Mouse (Mus musculus) CH12.LX (cell line): ENCODE results near the gene Mob3c. TPM values are rescaled to one million over a fixed set of nuclear protein-coding genes. Genes with fewer than 3 reads are reported as not detected.

ENCODE experiments used
- DNase-seq: peaks from one replicate; pipeline ENCODE4 v3.0.0-alpha.2; 2013; ENCODE audit errors: extremely low read depth
- H3K27ac ChIP-seq: 2 replicates; pipeline ENCODE4 v1.5.1; 2012; ENCODE audit warnings: low read depth, mild to moderate bottlenecking, control low read depth, moderate library complexity; ENCODE audit not compliant: insufficient read depth
- H3K27me3 ChIP-seq: replicated peaks from 2 replicates; pipeline ENCODE3; 2012; ENCODE audit warnings: inconsistent platforms
- H3K36me3 ChIP-seq, 2 experiments: replicated peaks in 1 of 2; 2 replicates each; pipeline versions ENCODE3 to v1.6.1; 2012; ENCODE audit warnings: inconsistent platforms in 1 of 2, low read length in 1 of 2, mild to moderate bottlenecking in 1 of 2, mixed read lengths in 1 of 2, moderate library complexity in 1 of 2; ENCODE audit not compliant: control insufficient read depth in 1 of 2, insufficient read depth in 1 of 2
- H3K4me1 ChIP-seq, 2 experiments: 2 replicates each; pipeline ENCODE4 v1.6.1; 2012; ENCODE audit warnings: inconsistent platforms in 1 of 2, moderate library complexity in 1 of 2; ENCODE audit not compliant: insufficient read depth in 2 of 2, control insufficient read depth in 1 of 2
- H3K4me2 ChIP-seq: 2 replicates; pipeline ENCODE4 v1.6.1; 2012; ENCODE audit warnings: low read depth, mild to moderate bottlenecking, control low read depth; ENCODE audit not compliant: poor library complexity, insufficient read depth, severe bottlenecking
- H3K4me3 ChIP-seq, 3 experiments: fragments of 150-350 bp in 1 of 3; sonication (generic) in 1 of 3; replicated peaks in 1 of 3; 2 replicates each; pipeline versions ENCODE3 to v1.5.1; 2011 to 2012; ENCODE audit warnings: low read depth in 2 of 3, low read length in 2 of 3, mild to moderate bottlenecking in 2 of 3, moderate library complexity in 2 of 3, control low read depth in 1 of 3, improper control_type of control experiment in 1 of 3, inconsistent platforms in 1 of 3, mixed read lengths in 1 of 3; ENCODE audit not compliant: poor library complexity in 1 of 3
- H3K79me2 ChIP-seq: replicated peaks from 2 replicates; pipeline ENCODE4 v1.6.1; 2012; ENCODE audit warnings: mild to moderate bottlenecking, moderate library complexity; ENCODE audit not compliant: control insufficient read depth, poor library complexity, insufficient read depth, severe bottlenecking; ENCODE audit errors: extremely low read depth
- H3K9ac ChIP-seq: 2 replicates; pipeline ENCODE4 v1.6.1; 2012; ENCODE audit warnings: low read depth, mild to moderate bottlenecking, control low read depth, moderate library complexity; ENCODE audit not compliant: insufficient read depth
- H3K9me3 ChIP-seq: replicated peaks from 2 replicates; pipeline ENCODE3; 2012; ENCODE audit warnings: low read length, inconsistent platforms, mixed read lengths
- BHLHE40 ChIP-seq: IDR thresholded peaks from 2 replicates; pipeline ENCODE4 v1.6.1; 2011; ENCODE audit warnings: mild to moderate bottlenecking, low read depth, low read length, improper control_type of control experiment
- CHD1 ChIP-seq: IDR thresholded peaks from 2 replicates; pipeline ENCODE4 v1.6.1; 2012; ENCODE audit warnings: low read depth, low read length, improper control_type of control experiment, inconsistent platforms
- CHD2 ChIP-seq: IDR thresholded peaks from 2 replicates; pipeline ENCODE4 v1.6.1; 2011; ENCODE audit warnings: low read length, improper control_type of control experiment
- CTCF ChIP-seq, 2 experiments: IDR thresholded peaks in 1 of 2; conservative IDR thresholded peaks in 1 of 2; 2 replicates each; pipeline ENCODE4 v1.5.1; 2011 to 2012; ENCODE audit warnings: low read depth in 2 of 2, low read length in 2 of 2, improper control_type of control experiment in 1 of 2, inconsistent platforms in 1 of 2, mild to moderate bottlenecking in 1 of 2, moderate library complexity in 1 of 2
- E2F4 ChIP-seq: IDR thresholded peaks from 2 replicates; pipeline ENCODE4 v1.6.1; 2011; ENCODE audit warnings: low read depth, low read length, improper control_type of control experiment; ENCODE audit not compliant: insufficient replicate concordance
- ELF1 ChIP-seq: IDR thresholded peaks from 2 replicates; pipeline ENCODE4 v1.6.1; 2014; ENCODE audit warnings: low read depth, mild to moderate bottlenecking, inconsistent platforms, low read length, improper control_type of control experiment
- EP300 ChIP-seq: IDR thresholded peaks from 2 replicates; pipeline ENCODE4 v1.6.1; 2011; ENCODE audit warnings: low read length, improper control_type of control experiment
- ETS1 ChIP-seq: conservative IDR thresholded peaks from 2 replicates; pipeline ENCODE4 v1.6.1; 2012; ENCODE audit warnings: low read depth, mild to moderate bottlenecking, inconsistent platforms, low read length, improper control_type of control experiment, moderate library complexity
- GABPA ChIP-seq: IDR thresholded peaks from 2 replicates; pipeline ENCODE4 v1.6.1; 2012; ENCODE audit warnings: low read depth, low read length, improper control_type of control experiment, inconsistent platforms; ENCODE audit not compliant: insufficient replicate concordance
- HCFC1 ChIP-seq: IDR thresholded peaks from 2 replicates; pipeline ENCODE4 v1.6.1; 2012; ENCODE audit warnings: low read depth, mild to moderate bottlenecking, inconsistent platforms, low read length, improper control_type of control experiment
- IRF4 ChIP-seq: IDR thresholded peaks from 2 replicates; pipeline ENCODE4 v1.6.1; 2014; ENCODE audit warnings: low read depth, mild to moderate bottlenecking, inconsistent platforms, low read length, improper control_type of control experiment
- JUN ChIP-seq: IDR thresholded peaks from 2 replicates; pipeline ENCODE4 v1.6.1; 2011; ENCODE audit warnings: low read depth, mild to moderate bottlenecking, low read length, improper control_type of control experiment, moderate library complexity; ENCODE audit not compliant: insufficient read depth
- JUND ChIP-seq: conservative IDR thresholded peaks from 2 replicates; pipeline ENCODE4 v1.6.1; 2011; ENCODE audit warnings: low read depth, low read length, improper control_type of control experiment
- KAT2A ChIP-seq: IDR thresholded peaks from 2 replicates; pipeline ENCODE4 v1.6.1; 2012; ENCODE audit warnings: low read length, improper control_type of control experiment, inconsistent platforms; ENCODE audit not compliant: insufficient replicate concordance
- MAFK ChIP-seq: IDR thresholded peaks from 2 replicates; pipeline ENCODE4 v1.6.1; 2011; ENCODE audit warnings: low read length, improper control_type of control experiment; ENCODE audit not compliant: insufficient replicate concordance
- MAX ChIP-seq: IDR thresholded peaks from 2 replicates; pipeline ENCODE4 v1.6.1; 2011; ENCODE audit warnings: low read length, improper control_type of control experiment
- MAZ ChIP-seq: IDR thresholded peaks from 2 replicates; pipeline ENCODE4 v1.6.1; 2012; ENCODE audit warnings: low read depth, mild to moderate bottlenecking, inconsistent platforms, low read length, improper control_type of control experiment, moderate library complexity
- MEF2A ChIP-seq: IDR thresholded peaks from 2 replicates; pipeline ENCODE4 v1.6.1; 2014; ENCODE audit warnings: low read depth, mild to moderate bottlenecking, inconsistent platforms, low read length, improper control_type of control experiment, borderline replicate concordance
- MXI1 ChIP-seq: IDR thresholded peaks from 2 replicates; pipeline ENCODE4 v1.6.1; 2011; ENCODE audit warnings: mild to moderate bottlenecking, low read depth, low read length, improper control_type of control experiment
- MYC ChIP-seq: IDR thresholded peaks from 2 replicates; pipeline ENCODE4 v1.6.1; 2011; ENCODE audit warnings: low read depth, mild to moderate bottlenecking, improper control_type of control experiment, low read length
- NELFE ChIP-seq: IDR thresholded peaks from 2 replicates; pipeline ENCODE4 v1.6.1; 2011; ENCODE audit warnings: low read depth, low read length, improper control_type of control experiment
- NRF1 ChIP-seq: IDR thresholded peaks from 2 replicates; pipeline ENCODE4 v1.6.1; 2014; ENCODE audit warnings: low read depth, mild to moderate bottlenecking, inconsistent platforms, low read length, improper control_type of control experiment, moderate library complexity
- PAX5 ChIP-seq: IDR thresholded peaks from 2 replicates; pipeline ENCODE4 v1.6.1; 2012; ENCODE audit warnings: low read length, inconsistent platforms, mixed read lengths
- POLR2A ChIP-seq: IDR thresholded peaks from 2 replicates; pipeline ENCODE4 v1.6.1; 2011; ENCODE audit warnings: low read depth, mild to moderate bottlenecking, improper control_type of control experiment, low read length
- POLR2AphosphoS2 ChIP-seq: IDR thresholded peaks from 2 replicates; pipeline ENCODE4 v1.6.1; 2011; ENCODE audit warnings: low read depth, low read length, improper control_type of control experiment
- RAD21 ChIP-seq: IDR thresholded peaks from 2 replicates; pipeline ENCODE4 v1.6.1; 2011; ENCODE audit warnings: low read depth, mild to moderate bottlenecking, low read length, improper control_type of control experiment, moderate library complexity
- RCOR1 ChIP-seq: conservative IDR thresholded peaks from 2 replicates; pipeline ENCODE4 v1.6.1; 2012; ENCODE audit warnings: low read depth, mild to moderate bottlenecking, inconsistent platforms, low read length, improper control_type of control experiment
- SIN3A ChIP-seq: IDR thresholded peaks from 2 replicates; pipeline ENCODE4 v1.6.1; 2012; ENCODE audit warnings: low read length, improper control_type of control experiment, inconsistent platforms
- SMC3 ChIP-seq: IDR thresholded peaks from 2 replicates; pipeline ENCODE4 v1.6.1; 2011; ENCODE audit warnings: low read depth, low read length, improper control_type of control experiment
- TBP ChIP-seq: conservative IDR thresholded peaks from 2 replicates; pipeline ENCODE4 v1.6.1; 2011; ENCODE audit warnings: low read depth, low read length, improper control_type of control experiment
- TCF12 ChIP-seq: IDR thresholded peaks from 2 replicates; pipeline ENCODE4 v1.6.1; 2014; ENCODE audit warnings: low read depth, mild to moderate bottlenecking, inconsistent platforms, low read length, improper control_type of control experiment
- UBTF ChIP-seq: IDR thresholded peaks from 2 replicates; pipeline ENCODE4 v1.6.1; 2012; ENCODE audit warnings: low read depth, mild to moderate bottlenecking, inconsistent platforms, low read length, improper control_type of control experiment, moderate library complexity
- USF1 ChIP-seq: IDR thresholded peaks from 2 replicates; pipeline ENCODE4 v1.6.1; 2014; ENCODE audit warnings: low read depth, mild to moderate bottlenecking, inconsistent platforms, low read length, improper control_type of control experiment
- USF2 ChIP-seq: conservative IDR thresholded peaks from 2 replicates; pipeline ENCODE4 v1.6.1; 2011; ENCODE audit warnings: low read depth, low read length, improper control_type of control experiment
- ZC3H11A ChIP-seq: IDR thresholded peaks from 2 replicates; pipeline ENCODE4 v1.6.1; 2012; ENCODE audit warnings: low read depth, mild to moderate bottlenecking, inconsistent platforms, low read length, improper control_type of control experiment
- ZKSCAN1 ChIP-seq: IDR thresholded peaks from 2 replicates; pipeline ENCODE4 v1.6.1; 2012; ENCODE audit warnings: low read depth, inconsistent platforms, low read length, improper control_type of control experiment, borderline replicate concordance
- ZMIZ1 ChIP-seq: IDR thresholded peaks from 2 replicates; pipeline ENCODE4 v1.6.1; 2012; ENCODE audit warnings: low read depth, mild to moderate bottlenecking, inconsistent platforms, low read length, improper control_type of control experiment
- ZNF384 ChIP-seq: IDR thresholded peaks from 2 replicates; pipeline ENCODE4 v1.6.1; 2012; ENCODE audit warnings: low read depth, low read length, improper control_type of control experiment, inconsistent platforms
- dilution Hi-C: fragments of 300-500 bp; cut with MboI; formaldehyde crosslinking; loops from 2 replicates; pipeline ENCODE4 v1.14.3; 2020; ENCODE audit warnings: low sequenced_read_pairs; ENCODE audit not compliant: extremely low pct_unique_long_range_greater_than_20kb, extremely low pct_ligation_motif_present
- in situ Hi-C: fragments of 300-500 bp; cut with MboI; formaldehyde crosslinking; loops from 3 replicates; pipeline ENCODE4 v1.14.3; 2019; ENCODE audit warnings: low sequenced_read_pairs, low pct_ligation_motif_present, low pct_unique_long_range_greater_than_20kb, mixed read lengths
- polyA plus RNA-seq: library from polyadenylated mRNA; unstranded; fragments of >175 nt; gene quantifications from 2 replicates; pipeline ENCODE4 v1.2.1, GENCODE M21; 2012; ENCODE audit warnings: low read depth; ENCODE audit not compliant: insufficient read length
- total RNA-seq, 2 experiments: library from RNA; depleted of rRNA; stranded (reverse); fragments of 300-350 nt in 1 of 2; fragments of >200 nt in 1 of 2; gene quantifications; 2 replicates each; pipeline ENCODE4 v1.2.3; 2012 to 2014

Gene Mob3c
- total and polyA plus RNA-seq, 3 experiments, result 7.8 to 9.2 (median 9.2) TPM

DNA sequence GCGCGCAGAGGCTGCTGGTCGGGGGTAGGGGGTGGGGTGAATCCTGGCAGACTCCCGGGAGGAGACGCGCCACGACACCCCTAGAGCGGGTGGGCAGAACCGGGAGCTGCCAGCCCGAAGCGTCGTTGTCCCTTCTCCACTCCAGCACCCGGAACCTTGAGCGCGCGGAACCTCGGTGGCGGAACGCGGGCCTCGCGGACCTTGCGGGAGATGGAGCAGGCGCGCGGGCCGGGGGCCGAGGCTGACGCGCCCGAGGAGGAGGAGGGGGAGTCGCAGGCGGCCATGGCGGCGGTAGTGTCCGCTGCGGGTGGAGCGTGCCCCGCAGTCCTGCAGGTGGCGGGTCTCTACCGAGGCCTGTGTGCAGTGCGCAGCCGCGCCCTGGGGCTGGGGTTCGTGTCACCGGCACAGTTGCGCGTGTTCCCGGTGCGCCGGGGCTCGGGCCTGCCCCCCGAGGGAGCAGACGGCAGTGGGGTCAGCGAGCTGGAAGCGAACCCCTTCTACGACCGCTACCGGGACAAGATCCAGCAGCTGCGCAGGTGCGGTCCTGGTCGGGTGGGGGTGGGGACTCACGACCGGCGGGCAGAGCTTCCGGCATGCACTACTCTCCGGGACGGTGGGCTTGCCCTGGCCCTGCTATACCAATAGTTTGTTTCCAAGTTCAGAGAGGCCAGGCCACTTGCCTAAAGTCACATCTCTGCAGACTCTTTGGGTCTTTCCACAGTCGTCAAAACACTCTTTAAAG is 43.0 kb upstream of the Mob3c start, which contains the start of gene Atpaf1:
Gene Atpaf1, plus strand, starts transcription at position 44 of the 742 bp plus-strand sequence.
- H3K9ac ChIP-seq, result peak within 1 kb of the TSS; percentile 95
- no peaks in the 10 kb centered on the region for H3K27me3 ChIP-seq
- dilution Hi-C loops (no loop called here), in situ Hi-C loops (loop anchor here (10.0 kb wide), 2 partner anchors 60 to 780 kb away; partner anchors contain the start of gene Stil)
- peak within 1 kb of the TSS; percentile 54 for H3K27ac ChIP-seq
- H3K9me3 ChIP-seq, result no peaks in the 10 kb centered on the region
- H3K4me2 ChIP-seq, result peak within 1 kb of the TSS; percentile 81
- H3K4me3 ChIP-seq, result peak within 1 kb of the TSS; percentile 70 to 89 (median 82)
- H3K79me2 ChIP-seq, result peaks cover 4% of the 10 kb centered on the region
- peak; percentile 65 for DNase-seq
- TF ChIP-seq JUN, result no peak
- no peak for TF ChIP-seq MAFK
- TF ChIP-seq ZNF384, result no peak
- no peak for TF ChIP-seq USF2
- TF ChIP-seq CHD2, result peak; percentile 67
- no peak for TF ChIP-seq SMC3
- peak; percentile 71; the same call in 1 of the 2 replicates for TF ChIP-seq MXI1
- TF ChIP-seq POLR2AphosphoS2, result no peak
- no peak for TF ChIP-seq RAD21
- TF ChIP-seq E2F4, result no peak
- no peak for TF ChIP-seq USF1
- peak; percentile 58 for TF ChIP-seq SIN3A
- no peak for TF ChIP-seq KAT2A
- TF ChIP-seq NELFE, result peak; percentile 81
- peak; percentile 93 for TF ChIP-seq TCF12
- TF ChIP-seq GABPA, result no peak
- no peak for TF ChIP-seq ZC3H11A
- no peak for TF ChIP-seq ETS1
- TF ChIP-seq UBTF, result peak; percentile 77; the same call in 1 of the 2 replicates
- no peak for TF ChIP-seq PAX5
- peak; percentile 15; the same call in 1 of the 2 replicates for TF ChIP-seq MYC
- TF ChIP-seq MEF2A, result no peak
- peak; percentile 79 for TF ChIP-seq HCFC1
- peak; percentile 60 for TF ChIP-seq MAX
- peak; percentile 71; the same call in 1 of the 2 replicates for TF ChIP-seq MAZ
- peak; percentile 58 for TF ChIP-seq IRF4
- peak; percentile 51 for TF ChIP-seq ELF1
- no peak for TF ChIP-seq ZKSCAN1
- no peak for TF ChIP-seq JUND
- TF ChIP-seq BHLHE40, result peak; percentile 16; the same call in 1 of the 2 replicates
- no peak for TF ChIP-seq CHD1
- no peak for TF ChIP-seq CTCF (conservative IDR thresholded peaks at IDR 0.05 in 1 of 2, IDR thresholded peaks at IDR 0.05 in 1 of 2; ENCODE audit: low read depth in 2 of 2, low read length in 2 of 2)
- TF ChIP-seq RCOR1, result no peak
- TF ChIP-seq POLR2A, result peak; percentile 77
- TF ChIP-seq NRF1, result peak; percentile 79
- no peak for TF ChIP-seq EP300
- no peak; the same call in 1 of the 2 replicates for TF ChIP-seq TBP
- peak; percentile 36; the same call in 1 of the 2 replicates for TF ChIP-seq ZMIZ1
- H3K4me1 ChIP-seq, result peaks cover 5 to 24% of the 10 kb centered on the region in 2 experiments; a peak in 3 of 4 replicates
- H3K36me3 ChIP-seq, result peaks cover 12 to 35% of the 10 kb centered on the region in 2 experiments
